In genomic region chr3:89183959-89184315, GRCm38 (mm10) we compare ENCODE assay signal across 8 mouse cellular contexts. TPM values are rescaled to one million over a fixed set of nuclear protein-coding genes. Genes with fewer than 3 reads are reported as not detected.
DNase-seq lines count a peak whose midpoint lies in the region; ATAC-seq and TF ChIP-seq lines count a peak whose summit lies in the region.

No protein-coding gene starts in this region.

- peaks cover 40% of the 10 kb centered on the region for H3K36me3 ChIP-seq in erythroblast, embryonic 14.5 days (ENCODE audit: control insufficient read depth)
- peaks cover 24% of the 10 kb centered on the region for H3K36me3 ChIP-seq in intestine, embryonic 15.5 days

- peaks cover 43% of the 10 kb centered on the region for H3K4me1 ChIP-seq in erythroblast, embryonic 14.5 days (ENCODE audit: control insufficient read depth)
- H3K4me1 ChIP-seq in intestine, embryonic 15.5 days (replicated peaks), result peaks cover 33% of the 10 kb centered on the region
- peaks cover 31% of the 10 kb centered on the region for H3K4me1 ChIP-seq in olfactory bulb, adult 2 months (ENCODE audit: control insufficient read depth, insufficient read depth, low read length)

- TF ChIP-seq POLR2A in olfactory bulb, adult 2 months (IDR thresholded peaks at IDR 0.05; ENCODE audit: insufficient read depth, low read depth, low read length), result no peak

- no peak for TF ChIP-seq CTCF in olfactory bulb, adult 2 months (IDR thresholded peaks at IDR 0.05; ENCODE audit: insufficient read depth, low read depth, low read length)

- peaks cover 8% of the 10 kb centered on the region; the same call in 1 of the 2 replicates for H3K27me3 ChIP-seq in erythroblast, embryonic 14.5 days (ENCODE audit: control insufficient read depth)
- H3K27me3 ChIP-seq in intestine, embryonic 15.5 days (replicated peaks), result no peaks in the 10 kb centered on the region

- H3K9me3 ChIP-seq in erythroblast, embryonic 14.5 days (ENCODE audit: control insufficient read depth, low read length), result no peaks in the 10 kb centered on the region
- no peaks in the 10 kb centered on the region for H3K9me3 ChIP-seq in intestine, embryonic 15.5 days

- WGBS in intestine, embryonic 15.5 days, result 82% methylated on average over 6 of the region's 6 CpGs
- WGBS in olfactory bulb, adult 2 months, result 26% methylated on average over 6 of the region's 6 CpGs

- no peak overlapping the region for H3K27ac ChIP-seq in intestine, embryonic 15.5 days
- no peak overlapping the region; the same call in 1 of the 2 replicates for H3K27ac ChIP-seq in olfactory bulb, adult 2 months (ENCODE audit: insufficient read depth, low read depth, low read length)

- H3K9ac ChIP-seq in intestine, embryonic 15.5 days, result peak overlapping the region; percentile 82

- peak; percentile 41 for DNase-seq in right cerebral cortex, postnatal 25 days
- DNase-seq in right cerebral cortex, postnatal 36 days (ENCODE audit: low spot score in 2 of 2), result no peak
- no peak for DNase-seq in urinary bladder, postnatal 14 days (ENCODE audit: low spot score)
- DNase-seq in kidney, adult 8-10 months, result no peak

- no peak for ATAC-seq in erythroblast, adult 5-6 weeks (replicated peaks; ENCODE audit: low FRiP score, poor library complexity, severe bottlenecking)
- ATAC-seq in intestine, embryonic 15.5 days, result no peak

- peak overlapping the region; percentile 65 for H3K4me3 ChIP-seq in erythroblast, embryonic 14.5 days (replicated peaks)
- peak overlapping the region; percentile 64 for H3K4me3 ChIP-seq in intestine, embryonic 15.5 days (replicated peaks)
- H3K4me3 ChIP-seq in olfactory bulb, adult 2 months (ENCODE audit: insufficient read depth, low read depth, low read length), result peak overlapping the region; percentile 77

- H3K4me2 ChIP-seq in intestine, embryonic 15.5 days (replicated peaks), result peak overlapping the region; percentile 97

RNA-seq across cellular contexts. Expression of gene Fam189b, which starts 1.0 kb away (rescaled TPM):
- polyA plus RNA-seq in erythroblast, embryonic 14.5 days (2012), result 0.60 and 0.84 TPM in 2 replicates
- total RNA-seq in erythroblast, adult 5-6 weeks (2015; ENCODE audit: low replicate concordance), result 3.3 and 18.6 TPM in 2 replicates
- 1.8 TPM in 1 of 2 replicates, not detected in the other for total RNA-seq in erythroblast, adult 5-6 weeks (2017; ENCODE audit: low replicate concordance)
- 17.9 and 19.3 TPM in 2 replicates for polyA plus RNA-seq in intestine, embryonic 15.5 days (2015; fragmentation: Nextera tagmentation; extraction: Ambion mirVana)
- not detected in 2 replicates for polyA plus RNA-seq in olfactory bulb, adult 2 months (2012; ENCODE audit: insufficient read depth, insufficient read length, low replicate concordance, missing spikeins)

RNA-seq across cellular contexts. Expression of gene Scamp3, which starts 6.7 kb away (rescaled TPM):
- polyA plus RNA-seq in erythroblast, embryonic 14.5 days (2012), result 18.8 and 19.5 TPM in 2 replicates
- 20.3 and 24.0 TPM in 2 replicates for total RNA-seq in erythroblast, adult 5-6 weeks (2015; ENCODE audit: low replicate concordance)
- 3.5 and 5.8 TPM in 2 replicates for total RNA-seq in erythroblast, adult 5-6 weeks (2017; ENCODE audit: low replicate concordance)
- 115 and 124 TPM in 2 replicates for polyA plus RNA-seq in intestine, embryonic 15.5 days (2015; fragmentation: Nextera tagmentation; extraction: Ambion mirVana)
- polyA plus RNA-seq in olfactory bulb, adult 2 months (2012; ENCODE audit: insufficient read depth, insufficient read length, low replicate concordance, missing spikeins), result not detected in 2 replicates

RNA-seq across cellular contexts. Expression of gene Gba, which starts 18.8 kb away (rescaled TPM):
- 0.40 and 0.57 TPM in 2 replicates for polyA plus RNA-seq in erythroblast, embryonic 14.5 days (2012)
- 11.1 and 18.8 TPM in 2 replicates for total RNA-seq in erythroblast, adult 5-6 weeks (2015; ENCODE audit: low replicate concordance)
- 12.9 and 13.2 TPM in 2 replicates for total RNA-seq in erythroblast, adult 5-6 weeks (2017; ENCODE audit: low replicate concordance)
- 53.5 and 53.7 TPM in 2 replicates for polyA plus RNA-seq in intestine, embryonic 15.5 days (2015; fragmentation: Nextera tagmentation; extraction: Ambion mirVana)
- not detected in 2 replicates for polyA plus RNA-seq in olfactory bulb, adult 2 months (2012; ENCODE audit: insufficient read depth, insufficient read length, low replicate concordance, missing spikeins)

RNA-seq across cellular contexts. Expression of gene Clk2, which starts 19.3 kb away (rescaled TPM):
- 2.4 and 3.0 TPM in 2 replicates for polyA plus RNA-seq in erythroblast, embryonic 14.5 days (2012)
- 16.3 and 37.9 TPM in 2 replicates for total RNA-seq in erythroblast, adult 5-6 weeks (2015; ENCODE audit: low replicate concordance)
- total RNA-seq in erythroblast, adult 5-6 weeks (2017; ENCODE audit: low replicate concordance), result 24.4 and 47.4 TPM in 2 replicates
- 21.2 and 25.4 TPM in 2 replicates for polyA plus RNA-seq in intestine, embryonic 15.5 days (2015; fragmentation: Nextera tagmentation; extraction: Ambion mirVana)
- not detected in 2 replicates for polyA plus RNA-seq in olfactory bulb, adult 2 months (2012; ENCODE audit: insufficient read depth, insufficient read length, low replicate concordance, missing spikeins)

RNA-seq across cellular contexts. Expression of gene Hcn3, which starts 23.9 kb away (rescaled TPM):
- polyA plus RNA-seq in erythroblast, embryonic 14.5 days (2012), result 0.02 TPM in 2 replicates
- total RNA-seq in erythroblast, adult 5-6 weeks (2015; ENCODE audit: low replicate concordance), result not detected in 2 replicates
- total RNA-seq in erythroblast, adult 5-6 weeks (2017; ENCODE audit: low replicate concordance), result 1.3 TPM in 1 of 2 replicates, not detected in the other
- polyA plus RNA-seq in intestine, embryonic 15.5 days (2015; fragmentation: Nextera tagmentation; extraction: Ambion mirVana), result 2.4 and 2.6 TPM in 2 replicates
- not detected in 2 replicates for polyA plus RNA-seq in olfactory bulb, adult 2 months (2012; ENCODE audit: insufficient read depth, insufficient read length, low replicate concordance, missing spikeins)

Comparison
In these comparisons a context has a peak if more than half of its experiments do, and no peak if none do; other contexts are left out.
1. RNA of gene Fam189b, which starts 1.0 kb away (polyA plus RNA-seq): 17.9 to 19.3 TPM in intestine, embryonic 15.5 days; 0.60 to 0.84 TPM in erythroblast, embryonic 14.5 days and not detected in olfactory bulb, adult 2 months; every median in the first group is over 10 times any median in the second.
2. Peak in every context shown above with its lines, with median percentiles within 50 percentile points of each other: H3K4me3 ChIP-seq.